Mouse (Mus musculus): ENCODE data around the gene Palmd. TPM values are rescaled to one million over a fixed set of nuclear protein-coding genes. Genes with fewer than 3 reads are reported as not detected.

Gene Palmd
- polyA plus RNA-seq, 1 experiment from 2014 or later: 17.7 TPM

DNA sequence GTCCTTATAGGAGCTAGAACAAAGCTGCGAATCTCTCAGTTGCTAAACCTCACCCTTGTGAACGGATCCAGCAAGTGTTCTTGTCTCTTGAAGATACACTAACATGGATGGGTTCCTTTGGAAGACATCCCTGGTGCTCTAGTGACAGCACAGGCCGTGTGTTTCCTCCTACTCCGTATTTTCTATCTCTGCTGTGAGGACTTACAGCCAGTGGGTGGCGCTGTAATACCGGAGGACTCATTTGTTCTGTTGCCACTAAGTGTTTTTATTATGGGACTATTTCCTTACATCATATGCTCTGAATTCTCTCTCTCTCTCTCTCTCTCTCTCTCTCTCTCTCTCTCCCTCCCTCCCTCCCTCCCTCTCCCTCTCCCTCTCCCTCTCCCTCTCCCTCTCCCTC, 64.6 kb downstream of the Palmd start:
- ATAC-seq (ENCODE audit: insufficient number of reproducible peaks, insufficient read depth, low FRiP score, low read depth): no peak
- no peak overlapping the region for H3K9ac ChIP-seq (ENCODE audit: low read length)
- no peaks in the 10 kb centered on the region for H3K27me3 ChIP-seq (ENCODE audit: control insufficient read depth, insufficient read depth, low read length)
- no peak overlapping the region for H3K27ac ChIP-seq (replicated peaks in 1 of 2; ENCODE audit: control insufficient read depth in 1 of 2, insufficient read depth in 1 of 2, low read depth in 2 of 2, low read length in 2 of 2)
- no peak overlapping the region for H3K4me2 ChIP-seq (ENCODE audit: low read length)
- no peak overlapping the region for H3K4me3 ChIP-seq (ENCODE audit: control insufficient read depth in 1 of 2, insufficient read depth in 1 of 2, low read depth in 1 of 2, low read length in 2 of 2)
- H3K9me3 ChIP-seq (ENCODE audit: control insufficient read depth, low read length): no peaks in the 10 kb centered on the region
- H3K4me1 ChIP-seq (ENCODE audit: control insufficient read depth in 2 of 2, insufficient read depth in 2 of 2, low read length in 2 of 2): no peaks in the 10 kb centered on the region
- 20% methylated on average over 6 of the region's 6 CpGs for WGBS
- peaks cover 16% of the 10 kb centered on the region for H3K36me3 ChIP-seq (ENCODE audit: control insufficient read depth, insufficient read depth, low read length)

GRCm38 (mm10) chr3:116892872-116893271, 75.9 kb downstream of the Palmd start:
- Histone ChIP-seq H3K36me3 (ENCODE audit: control insufficient read depth, insufficient read depth, low read length) (peaks cover 15% of the 10 kb centered on the region; the same call in 1 of the 2 replicates), H3K9me3 (ENCODE audit: control insufficient read depth, low read length) (no peaks in the 10 kb centered on the region), H3K9ac (ENCODE audit: low read length) (no peak overlapping the region), H3K4me2 (ENCODE audit: low read length) (no peak overlapping the region), H3K27me3 (ENCODE audit: control insufficient read depth, insufficient read depth, low read length) (no peaks in the 10 kb centered on the region), H3K4me3 (ENCODE audit: control insufficient read depth in 1 of 2, insufficient read depth in 1 of 2, low read depth in 1 of 2, low read length in 2 of 2) (no peak overlapping the region), H3K4me1 (ENCODE audit: control insufficient read depth in 2 of 2, insufficient read depth in 2 of 2, low read length in 2 of 2) (no peaks in the 10 kb centered on the region), H3K27ac (replicated peaks in 1 of 2; ENCODE audit: control insufficient read depth in 1 of 2, insufficient read depth in 1 of 2, low read depth in 2 of 2, low read length in 2 of 2) (no peak overlapping the region)
- WGBS: 83% methylated on average over 9 of the region's 9 CpGs
- no peak for ATAC-seq (ENCODE audit: insufficient number of reproducible peaks, insufficient read depth, low FRiP score, low read depth)

- H3K27ac ChIP-seq (replicated peaks in 1 of 2; ENCODE audit: control insufficient read depth in 1 of 2, insufficient read depth in 1 of 2, low read depth in 2 of 2, low read length in 2 of 2): no peak overlapping the region
- H3K36me3 ChIP-seq (ENCODE audit: control insufficient read depth, insufficient read depth, low read length): peaks cover 12% of the 10 kb centered on the region; the same call in 1 of the 2 replicates
- H3K4me2 ChIP-seq (ENCODE audit: low read length): no peak overlapping the region
- 93% methylated on average over 6 of the region's 6 CpGs for WGBS
- H3K27me3 ChIP-seq (ENCODE audit: control insufficient read depth, insufficient read depth, low read length): no peaks in the 10 kb centered on the region
- H3K9ac ChIP-seq (ENCODE audit: low read length): no peak overlapping the region
- no peaks in the 10 kb centered on the region for H3K9me3 ChIP-seq (ENCODE audit: control insufficient read depth, low read length)
- ATAC-seq (ENCODE audit: insufficient number of reproducible peaks, insufficient read depth, low FRiP score, low read depth): no peak
- no peaks in the 10 kb centered on the region for H3K4me1 ChIP-seq (ENCODE audit: control insufficient read depth in 2 of 2, insufficient read depth in 2 of 2, low read length in 2 of 2)
- no peak overlapping the region for H3K4me3 ChIP-seq (ENCODE audit: control insufficient read depth in 1 of 2, insufficient read depth in 1 of 2, low read depth in 1 of 2, low read length in 2 of 2)
These were observed 76.6 kb downstream of the Palmd start for GRCm38 (mm10) chr3:116892206-116892563.

GRCm38 (mm10) chr3:116891436-116892205, 77.2 kb downstream of the Palmd start:
- Histone ChIP-seq H3K36me3 (ENCODE audit: control insufficient read depth, insufficient read depth, low read length) (peaks cover 9% of the 10 kb centered on the region), H3K9ac (ENCODE audit: low read length) (no peak overlapping the region), H3K9me3 (ENCODE audit: control insufficient read depth, low read length) (no peaks in the 10 kb centered on the region), H3K27me3 (ENCODE audit: control insufficient read depth, insufficient read depth, low read length) (no peaks in the 10 kb centered on the region), H3K4me3 (ENCODE audit: control insufficient read depth in 1 of 2, insufficient read depth in 1 of 2, low read depth in 1 of 2, low read length in 2 of 2) (no peak overlapping the region), H3K4me2 (ENCODE audit: low read length) (no peak overlapping the region), H3K27ac (replicated peaks in 1 of 2; ENCODE audit: control insufficient read depth in 1 of 2, insufficient read depth in 1 of 2, low read depth in 2 of 2, low read length in 2 of 2) (no peak overlapping the region), H3K4me1 (ENCODE audit: control insufficient read depth in 2 of 2, insufficient read depth in 2 of 2, low read length in 2 of 2) (no peaks in the 10 kb centered on the region)
- 89% methylated on average over 17 of the region's 17 CpGs for WGBS
- ATAC-seq (ENCODE audit: insufficient number of reproducible peaks, insufficient read depth, low FRiP score, low read depth): no peak

GRCm38 (mm10) chr3:116890576-116890975, 78.2 kb downstream of the Palmd start:
- Histone ChIP-seq H3K4me2 (ENCODE audit: low read length) (no peak overlapping the region), H3K4me1 (ENCODE audit: control insufficient read depth in 2 of 2, insufficient read depth in 2 of 2, low read length in 2 of 2) (no peaks in the 10 kb centered on the region), H3K27me3 (ENCODE audit: control insufficient read depth, insufficient read depth, low read length) (no peaks in the 10 kb centered on the region), H3K4me3 (ENCODE audit: control insufficient read depth in 1 of 2, insufficient read depth in 1 of 2, low read depth in 1 of 2, low read length in 2 of 2) (no peak overlapping the region), H3K9ac (ENCODE audit: low read length) (no peak overlapping the region), H3K9me3 (ENCODE audit: control insufficient read depth, low read length) (no peaks in the 10 kb centered on the region), H3K36me3 (ENCODE audit: control insufficient read depth, insufficient read depth, low read length) (peaks cover 16% of the 10 kb centered on the region), H3K27ac (replicated peaks in 1 of 2; ENCODE audit: control insufficient read depth in 1 of 2, insufficient read depth in 1 of 2, low read depth in 2 of 2, low read length in 2 of 2) (no peak overlapping the region)
- no peak for ATAC-seq (ENCODE audit: insufficient number of reproducible peaks, insufficient read depth, low FRiP score, low read depth)
- WGBS: 92% methylated on average over 4 of the region's 4 CpGs

- H3K9ac ChIP-seq (ENCODE audit: low read length): no peak overlapping the region
- 75% methylated on average over 7 of the region's 7 CpGs for WGBS
- no peak overlapping the region for H3K27ac ChIP-seq (replicated peaks in 1 of 2; ENCODE audit: control insufficient read depth in 1 of 2, insufficient read depth in 1 of 2, low read depth in 2 of 2, low read length in 2 of 2)
- no peaks in the 10 kb centered on the region for H3K27me3 ChIP-seq (ENCODE audit: control insufficient read depth, insufficient read depth, low read length)
- H3K4me3 ChIP-seq (ENCODE audit: control insufficient read depth in 1 of 2, insufficient read depth in 1 of 2, low read depth in 1 of 2, low read length in 2 of 2): no peak overlapping the region
- no peaks in the 10 kb centered on the region for H3K9me3 ChIP-seq (ENCODE audit: control insufficient read depth, low read length)
- peaks cover 24% of the 10 kb centered on the region for H3K36me3 ChIP-seq (ENCODE audit: control insufficient read depth, insufficient read depth, low read length)
- ATAC-seq (ENCODE audit: insufficient number of reproducible peaks, insufficient read depth, low FRiP score, low read depth): no peak
- no peak overlapping the region for H3K4me2 ChIP-seq (ENCODE audit: low read length)
- H3K4me1 ChIP-seq (ENCODE audit: control insufficient read depth in 2 of 2, insufficient read depth in 2 of 2, low read length in 2 of 2): no peaks in the 10 kb centered on the region
These were observed 79.4 kb downstream of the Palmd start for GRCm38 (mm10) chr3:116889358-116889757.

- no peak overlapping the region for H3K4me3 ChIP-seq (ENCODE audit: control insufficient read depth in 1 of 2, insufficient read depth in 1 of 2, low read depth in 1 of 2, low read length in 2 of 2)
- H3K4me2 ChIP-seq (ENCODE audit: low read length): no peak overlapping the region
- peaks cover 38% of the 10 kb centered on the region for H3K36me3 ChIP-seq (ENCODE audit: control insufficient read depth, insufficient read depth, low read length)
- no peaks in the 10 kb centered on the region for H3K4me1 ChIP-seq (ENCODE audit: control insufficient read depth in 2 of 2, insufficient read depth in 2 of 2, low read length in 2 of 2)
- H3K27ac ChIP-seq (replicated peaks in 1 of 2; ENCODE audit: control insufficient read depth in 1 of 2, insufficient read depth in 1 of 2, low read depth in 2 of 2, low read length in 2 of 2): no peak overlapping the region
- no peak for ATAC-seq (ENCODE audit: insufficient number of reproducible peaks, insufficient read depth, low FRiP score, low read depth)
- no peaks in the 10 kb centered on the region for H3K9me3 ChIP-seq (ENCODE audit: control insufficient read depth, low read length)
- H3K9ac ChIP-seq (ENCODE audit: low read length): no peak overlapping the region
- H3K27me3 ChIP-seq (ENCODE audit: control insufficient read depth, insufficient read depth, low read length): no peaks in the 10 kb centered on the region
- 85% methylated on average over 8 of the region's 8 CpGs for WGBS
These were observed 83.8 kb downstream of the Palmd start for GRCm38 (mm10) chr3:116884941-116885340.
